Mouse (Mus musculus): Measurements from ENCODE around the gene Hist1h2bm.

- TF ChIP-seq CTCF (IDR thresholded peaks at IDR 0.05; ENCODE audit: borderline replicate concordance, insufficient read depth, low read depth, low read length) (no peak), POLR2A (IDR thresholded peaks at IDR 0.05; ENCODE audit: borderline replicate concordance, insufficient read depth, low read length) (no peak)
These were observed 605 bp downstream of the Hist1h2bm start for GRCm38 (mm10) chr13:21722373-21722925.
